Mouse (Mus musculus) neural tube, embryonic 14.5 days (tissue): ENCODE measurements around the gene Otud7b. TPM values are rescaled to one million over a fixed set of nuclear protein-coding genes. Genes with fewer than 3 reads are reported as not detected.
A peak's percentile ranks its signal among the peaks of the same experiment; 100 is the strongest.

Source experiments
- ATAC-seq: fragments of 200-750 bp; cut with Nextera tagmentation; 2 replicates; pipeline ENCODE4 v1.8.0; 2017; ENCODE audit warnings: low read depth, mild to moderate bottlenecking, moderate TSS enrichment, moderate library complexity
- H3K27ac ChIP-seq: fragments of 300-500 bp; sonication (generic); 2 replicates; pipeline ENCODE4 v1.5.1; 2014; ENCODE audit warnings: low read depth, mild to moderate bottlenecking, control low read depth, low read length, moderate library complexity, mixed read lengths
- H3K27me3 ChIP-seq: fragments of 300-500 bp; sonication (generic); 2 replicates; pipeline ENCODE4 v1.6.1; 2014; ENCODE audit warnings: low read length; ENCODE audit not compliant: control insufficient read depth, insufficient read depth
- H3K36me3 ChIP-seq: fragments of 300-500 bp; sonication (generic); 2 replicates; pipeline ENCODE4 v1.6.1; 2014; ENCODE audit warnings: low read length, mixed read lengths; ENCODE audit not compliant: control insufficient read depth, insufficient read depth
- H3K4me1 ChIP-seq: fragments of 300-500 bp; sonication (generic); 2 replicates; pipeline ENCODE4 v1.6.1; 2014; ENCODE audit warnings: low read length; ENCODE audit not compliant: control insufficient read depth, insufficient read depth
- H3K4me2 ChIP-seq: fragments of 300-500 bp; sonication (generic); 2 replicates; pipeline ENCODE4 v1.6.1; 2014; ENCODE audit warnings: mild to moderate bottlenecking, low read depth, low read length, control low read depth
- H3K4me3 ChIP-seq: fragments of 300-500 bp; sonication (generic); 2 replicates; pipeline ENCODE4 v1.5.1; 2014; ENCODE audit warnings: low read depth, low read length, control low read depth, mixed read lengths
- H3K9ac ChIP-seq: fragments of 300-500 bp; sonication (generic); replicated peaks from 2 replicates; pipeline ENCODE4 v1.6.1; 2014; ENCODE audit warnings: low read depth, mild to moderate bottlenecking, control low read depth, low read length, mixed read lengths
- H3K9me3 ChIP-seq: fragments of 300-500 bp; sonication (generic); 2 replicates; pipeline ENCODE4 v1.6.1; 2016; ENCODE audit warnings: low read length; ENCODE audit not compliant: control insufficient read depth
- WGBS: fragments of 180-500 bp; shearing (Covaris S2); extraction: QIAGEN DNeasy Blood & Tissue Kit; methylation state at CpG from one replicate; pipeline ENCODE4 v1.1.7; 2014; 5-methylcytosine and 5-hydroxymethylcytosine counted together
- polyA plus RNA-seq: library from polyadenylated mRNA; unstranded; fragments of >200 nt; fragmentation: Nextera tagmentation; extraction: Ambion mirVana; gene quantifications from 2 replicates; pipeline ENCODE4 v1.2.1, GENCODE M21; 2014

Otud7b gene
- polyA plus RNA-seq, 1 experiment from 2014 or later, result 4.6 TPM

DNA sequence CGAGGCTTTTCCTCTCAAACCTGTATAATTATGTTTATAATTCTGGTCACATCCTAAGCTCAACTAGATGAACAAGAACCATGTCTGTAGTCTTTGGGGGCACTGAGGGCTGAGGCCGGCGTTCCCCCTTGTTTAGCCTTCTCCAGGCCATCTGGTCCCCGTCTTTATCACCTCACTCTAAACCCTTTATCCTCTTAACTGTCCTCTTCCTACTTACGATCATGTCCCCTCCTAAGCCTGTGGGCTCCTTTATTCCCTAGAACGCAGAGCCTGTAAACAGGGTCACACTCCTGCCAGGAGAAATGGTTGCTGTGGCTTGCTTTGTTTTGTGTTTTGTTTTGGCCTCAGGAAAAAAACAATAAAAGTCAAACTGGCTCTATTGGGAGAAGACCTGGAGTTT lies 12.4 kb upstream of the Otud7b start:
- no peak overlapping the region for H3K9ac ChIP-seq
- ATAC-seq, result no peak
- H3K36me3 ChIP-seq, result no peaks in the 10 kb centered on the region
- no peak overlapping the region for H3K4me2 ChIP-seq
- H3K4me1 ChIP-seq, result no peaks in the 10 kb centered on the region
- no peak overlapping the region for H3K4me3 ChIP-seq
- no peak overlapping the region for H3K27ac ChIP-seq
- WGBS, result 42% methylated on average over 6 of the region's 6 CpGs
- no peaks in the 10 kb centered on the region for H3K9me3 ChIP-seq
- H3K27me3 ChIP-seq, result no peaks in the 10 kb centered on the region

DNA sequence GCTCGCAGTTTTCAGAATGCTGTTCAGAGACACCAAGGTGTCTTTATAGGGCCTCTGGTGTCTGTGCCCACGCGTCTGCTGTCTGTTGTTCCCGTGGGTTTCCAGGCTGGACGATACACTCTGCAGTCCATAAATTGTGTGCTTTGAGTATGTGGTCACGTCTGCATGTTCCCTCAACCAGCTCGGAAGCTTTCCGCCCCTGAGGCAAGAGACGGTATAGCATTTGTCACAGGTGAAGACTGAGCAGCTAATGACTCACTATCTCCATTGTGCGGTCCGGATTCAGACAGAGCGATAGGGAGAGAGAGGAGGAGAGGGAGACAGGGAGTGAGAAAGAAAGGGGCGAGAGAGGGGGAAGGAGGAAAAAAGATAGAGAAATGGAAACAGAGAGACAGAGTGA lies 10.8 kb upstream of the Otud7b start:
- WGBS, result 71% methylated on average over 13 of the region's 13 CpGs
- H3K4me2 ChIP-seq, result no peak overlapping the region
- H3K9ac ChIP-seq, result no peak overlapping the region
- H3K4me1 ChIP-seq, result no peaks in the 10 kb centered on the region
- H3K27ac ChIP-seq, result no peak overlapping the region
- no peak overlapping the region for H3K4me3 ChIP-seq
- ATAC-seq, result no peak
- no peaks in the 10 kb centered on the region for H3K27me3 ChIP-seq
- H3K9me3 ChIP-seq, result no peaks in the 10 kb centered on the region
- no peaks in the 10 kb centered on the region for H3K36me3 ChIP-seq

DNA sequence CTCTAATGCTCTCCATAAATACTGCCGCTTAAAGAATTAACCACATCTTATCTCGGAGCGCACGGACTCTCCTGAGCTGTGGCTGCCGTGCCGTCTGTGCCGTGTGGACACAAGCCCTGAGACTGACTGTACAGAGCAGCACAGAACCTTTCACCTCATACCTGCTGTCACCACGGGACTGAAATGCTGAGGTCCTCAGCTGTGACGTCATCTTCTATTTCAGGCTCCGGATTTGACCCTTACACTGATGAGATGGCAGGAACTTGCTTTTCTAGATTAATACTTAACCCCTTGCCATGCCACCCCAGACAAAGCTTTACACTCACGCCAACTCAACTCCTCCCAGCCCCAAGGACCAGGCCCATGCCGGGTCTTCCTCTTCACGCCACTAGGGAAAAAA lies 10.1 kb upstream of the Otud7b start:
- 85% methylated on average over 13 of the region's 13 CpGs for WGBS

DNA sequence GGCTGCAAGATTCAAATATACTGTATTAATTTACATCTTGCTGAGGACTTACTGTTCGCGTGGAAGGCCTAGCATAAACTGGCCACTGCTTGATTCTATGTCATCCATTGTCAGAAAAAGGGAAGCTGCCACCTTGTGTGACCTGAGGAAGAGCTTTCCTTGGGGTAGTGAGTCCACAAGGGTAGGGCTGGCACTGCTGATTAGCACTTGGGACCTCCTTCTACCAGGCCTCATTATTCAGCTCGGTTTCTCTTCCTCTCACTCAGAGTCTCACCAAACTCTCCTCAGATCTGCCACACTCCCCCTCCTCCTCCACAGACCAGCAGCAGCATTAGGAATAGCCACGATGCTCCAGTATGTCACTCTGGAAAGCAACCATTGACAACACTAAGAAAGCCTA lies 6.2 kb upstream of the Otud7b start:
- no peak for ATAC-seq
- 76% methylated on average over 4 of the region's 4 CpGs for WGBS
- peaks cover 6% of the 10 kb centered on the region; the same call in 1 of the 2 replicates for H3K4me1 ChIP-seq
- no peak overlapping the region for H3K9ac ChIP-seq
- no peak overlapping the region for H3K27ac ChIP-seq
- no peaks in the 10 kb centered on the region for H3K27me3 ChIP-seq
- H3K4me3 ChIP-seq, result no peak overlapping the region
- H3K36me3 ChIP-seq, result no peaks in the 10 kb centered on the region
- H3K9me3 ChIP-seq, result no peaks in the 10 kb centered on the region
- H3K4me2 ChIP-seq, result no peak overlapping the region

More for the DNA sequence above, 10.1 kb upstream of the Otud7b start:
- Histone ChIP-seq H3K27me3 (no peaks in the 10 kb centered on the region), H3K27ac (no peak overlapping the region), H3K9me3 (no peaks in the 10 kb centered on the region), H3K4me3 (no peak overlapping the region), H3K4me1 (no peaks in the 10 kb centered on the region), H3K36me3 (no peaks in the 10 kb centered on the region), H3K9ac (no peak overlapping the region), H3K4me2 (no peak overlapping the region)
- ATAC-seq, result no peak

- no peak for ATAC-seq
- peaks cover 6% of the 10 kb centered on the region; the same call in 1 of the 2 replicates for H3K4me1 ChIP-seq
- H3K4me3 ChIP-seq, result no peak overlapping the region
- no peak overlapping the region for H3K4me2 ChIP-seq
- no peaks in the 10 kb centered on the region for H3K9me3 ChIP-seq
- H3K27me3 ChIP-seq, result no peaks in the 10 kb centered on the region
- no peak overlapping the region for H3K9ac ChIP-seq
- no peaks in the 10 kb centered on the region for H3K36me3 ChIP-seq
- no peak overlapping the region for H3K27ac ChIP-seq
- WGBS, result 62% methylated on average over 7 of the region's 7 CpGs
These were observed 5.6 kb upstream of the Otud7b start for GRCm38 (mm10) chr3:96098616-96099267.

GRCm38 (mm10) chr3:96102100-96102872 lies 2.0 kb upstream of the Otud7b start:
- Histone ChIP-seq H3K27me3 (no peaks in the 10 kb centered on the region), H3K4me1 (peaks cover 14% of the 10 kb centered on the region; the same call in 1 of the 2 replicates), H3K36me3 (no peaks in the 10 kb centered on the region), H3K4me3 (peak overlapping the region; percentile 15), H3K9ac (no peak overlapping the region), H3K9me3 (no peaks in the 10 kb centered on the region), H3K27ac (no peak overlapping the region), H3K4me2 (peak overlapping the region; percentile 36)
- WGBS, result 17% methylated on average over 14 of the region's 14 CpGs
- ATAC-seq, result no peak

GRCm38 (mm10) chr3:96103901-96104260 lies 446 bp upstream of the Otud7b start:
- ATAC-seq, result peak; percentile 47; the same call in 1 of the 2 replicates
- H3K36me3 ChIP-seq, result no peaks in the 10 kb centered on the region
- H3K9ac ChIP-seq, result peak overlapping the region; percentile 88
- H3K4me1 ChIP-seq, result peaks cover 14% of the 10 kb centered on the region; the same call in 1 of the 2 replicates
- peak overlapping the region; percentile 90 for H3K4me3 ChIP-seq
- H3K9me3 ChIP-seq, result no peaks in the 10 kb centered on the region
- WGBS, result 2% methylated on average over 8 of the region's 8 CpGs
- peak overlapping the region; percentile 63; the same call in 1 of the 2 replicates for H3K27ac ChIP-seq
- peak overlapping the region; percentile 83 for H3K4me2 ChIP-seq
- H3K27me3 ChIP-seq, result no peaks in the 10 kb centered on the region

GRCm38 (mm10) chr3:96105232-96105747 lies 963 bp downstream of the Otud7b start:
- WGBS, result 9% methylated on average over 10 of the region's 10 CpGs
- ATAC-seq, result no peak
- no peak overlapping the region for H3K27ac ChIP-seq

GRCm38 (mm10) chr3:96106151-96106550 lies 1.8 kb downstream of the Otud7b start:
- no peaks in the 10 kb centered on the region for H3K36me3 ChIP-seq
- no peak overlapping the region for H3K4me2 ChIP-seq
- no peaks in the 10 kb centered on the region for H3K27me3 ChIP-seq
- peak overlapping the region; percentile 4; the same call in 1 of the 2 replicates for H3K4me3 ChIP-seq
- WGBS, result 92% methylated on average over 4 of the region's 4 CpGs
- H3K27ac ChIP-seq, result no peak overlapping the region
- ATAC-seq, result no peak
- peaks cover 14% of the 10 kb centered on the region; the same call in 1 of the 2 replicates for H3K4me1 ChIP-seq
- no peaks in the 10 kb centered on the region for H3K9me3 ChIP-seq
- H3K9ac ChIP-seq, result no peak overlapping the region

More at GRCm38 (mm10) chr3:96105232-96105747, 963 bp downstream of the Otud7b start:
- Histone ChIP-seq H3K4me2 (peak overlapping the region; percentile 83), H3K36me3 (no peaks in the 10 kb centered on the region), H3K27me3 (no peaks in the 10 kb centered on the region), H3K9me3 (no peaks in the 10 kb centered on the region), H3K4me1 (peaks cover 14% of the 10 kb centered on the region; the same call in 1 of the 2 replicates), H3K4me3 (peak overlapping the region; percentile 90), H3K9ac (peak overlapping the region; percentile 88; the same call in 1 of the 2 replicates)
